Mouse (Mus musculus) olfactory bulb, adult 2 months (tissue): ENCODE data around the gene Sult1a1.

Experiments used
- CTCF ChIP-seq: fragments of 200-500 bp; IDR thresholded peaks from 2 replicates; pipeline ENCODE4 v1.5.1; 2012; ENCODE audit warnings: low read depth, mild to moderate bottlenecking, low read length, moderate library complexity; ENCODE audit not compliant: insufficient read depth
- POLR2A ChIP-seq: fragments of 200-500 bp; IDR thresholded peaks from 2 replicates; pipeline ENCODE4 v1.6.1; 2012; ENCODE audit warnings: mild to moderate bottlenecking, low read depth, low read length, moderate library complexity; ENCODE audit not compliant: insufficient read depth

DNA sequence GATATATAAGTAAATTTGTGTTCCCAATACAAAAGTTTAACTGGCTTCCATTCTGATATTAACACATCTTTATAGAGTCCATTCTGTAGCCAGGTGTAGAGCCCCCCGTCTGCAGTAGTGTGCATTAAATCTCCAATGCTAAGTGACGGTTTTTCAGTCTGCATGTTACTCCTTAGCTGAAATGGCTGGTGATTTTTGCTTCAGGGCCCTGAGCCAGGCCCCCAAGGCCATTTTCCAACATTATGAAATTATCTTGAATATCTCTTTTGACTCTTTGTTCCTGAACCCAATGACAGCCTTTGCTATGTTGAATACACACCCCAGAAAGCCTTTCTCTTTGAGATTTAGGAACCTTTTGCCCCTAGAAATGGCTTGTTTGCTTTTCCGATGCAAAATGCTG is 16.5 kb downstream of the Sult1a1 start:
- no peak for TF ChIP-seq CTCF
- TF ChIP-seq POLR2A = no peak
